Mouse (Mus musculus) liver, adult (tissue): ENCODE data around the gene Pth2.
A peak's percentile ranks its signal among the peaks of the same experiment; 100 is the strongest.

Experiments
- GATA4 ChIP-seq: IDR thresholded peaks from 2 replicates; pipeline ENCODE4 v1.6.1; 2014; ENCODE audit warnings: mild to moderate bottlenecking, low read length; ENCODE audit not compliant: insufficient replicate concordance

Gene Pth2

GRCm38 (mm10) chr7:45180896-45181477 lies at the start of gene Pth2:
Gene Pth2 (plus strand): TSS chr7:45180995.
- TF ChIP-seq GATA4: no peak

GRCm38 (mm10) chr7:45131850-45132249 lies 48.9 kb upstream of the Pth2 start:
- TF ChIP-seq GATA4: no peak

- no peak for TF ChIP-seq GATA4
Measured at GRCm38 (mm10) chr7:45133446-45134159, 47.2 kb upstream of the Pth2 start.

- TF ChIP-seq GATA4: no peak
Measured at GRCm38 (mm10) chr7:45134544-45135026, 46.2 kb upstream of the Pth2 start.

GRCm38 (mm10) chr7:45135370-45135769 lies 45.4 kb upstream of the Pth2 start:
- TF ChIP-seq GATA4: no peak

- TF ChIP-seq GATA4: 0 out of 2 replicates have a peak, but pooled peaks have one; percentile 9
Measured at GRCm38 (mm10) chr7:45135993-45136567, 44.7 kb upstream of the Pth2 start, which contains the start of the genes Gm45713 and Flt3l. Gene Gm45713 (minus strand): TSS chr7:45136231. Gene Flt3l (minus strand): TSS chr7:45136432.

GRCm38 (mm10) chr7:45137171-45138006 lies 43.4 kb upstream of the Pth2 start:
- TF ChIP-seq GATA4: no peak

- no peak for TF ChIP-seq GATA4
Measured at GRCm38 (mm10) chr7:45138403-45138802, 42.4 kb upstream of the Pth2 start.

GRCm38 (mm10) chr7:45139904-45140723 lies 40.7 kb upstream of the Pth2 start:
- no peak for TF ChIP-seq GATA4

- no peak for TF ChIP-seq GATA4
Measured at GRCm38 (mm10) chr7:45141319-45141718, 39.5 kb upstream of the Pth2 start.

GRCm38 (mm10) chr7:45141914-45142313 lies 38.9 kb upstream of the Pth2 start:
- no peak for TF ChIP-seq GATA4

GRCm38 (mm10) chr7:45144368-45145174 lies 36.2 kb upstream of the Pth2 start:
- TF ChIP-seq GATA4: no peak

GRCm38 (mm10) chr7:45145460-45145859 lies 35.3 kb upstream of the Pth2 start:
- no peak for TF ChIP-seq GATA4

- TF ChIP-seq GATA4: no peak
Measured at GRCm38 (mm10) chr7:45147267-45147666, 33.5 kb upstream of the Pth2 start.
